Mouse (Mus musculus) forebrain, embryonic 10.5 days (tissue): Measurements from ENCODE around the gene Ppp2r2d. TPM values are rescaled to one million over a fixed set of nuclear protein-coding genes. Genes with fewer than 3 reads are reported as not detected.

Source experiments
- DNase-seq: peaks from one replicate; pipeline ENCODE4 v3.0.0-alpha.2; 2017; ENCODE audit warnings: low spot score; ENCODE audit errors: extremely low spot score
- H3K27ac ChIP-seq: fragments of 300-500 bp; sonication (generic); 2 replicates; pipeline ENCODE4 v1.5.1; 2016; ENCODE audit warnings: mild to moderate bottlenecking
- H3K27me3 ChIP-seq: fragments of 300-500 bp; sonication (generic); 2 replicates; pipeline ENCODE4 v1.6.1; 2016; ENCODE audit warnings: mild to moderate bottlenecking; ENCODE audit not compliant: poor library complexity, severe bottlenecking
- H3K36me3 ChIP-seq: fragments of 300-500 bp; sonication (generic); replicated peaks from 2 replicates; pipeline ENCODE4 v1.6.1; 2016; ENCODE audit warnings: mild to moderate bottlenecking, moderate library complexity
- H3K4me1 ChIP-seq: fragments of 300-500 bp; sonication (generic); 2 replicates; pipeline ENCODE4 v1.6.1; 2016
- H3K4me3 ChIP-seq: fragments of 300-500 bp; sonication (generic); 2 replicates; pipeline ENCODE4 v1.5.1; 2016; ENCODE audit warnings: mild to moderate bottlenecking, moderate library complexity
- H3K9me3 ChIP-seq: fragments of 300-500 bp; sonication (generic); 2 replicates; pipeline ENCODE4 v1.6.1; 2016; ENCODE audit warnings: mild to moderate bottlenecking, moderate library complexity
- WGBS: fragments of 180-500 bp; shearing (Covaris S2); methylation state at CpG from one replicate; pipeline ENCODE4 v1.1.7; 2016; 5-methylcytosine and 5-hydroxymethylcytosine counted together
- polyA plus RNA-seq: library from polyadenylated mRNA; unstranded; fragments of >200 nt; fragmentation: Nextera tagmentation; extraction: Ambion mirVana; gene quantifications from 2 replicates; pipeline ENCODE4 v1.2.1, GENCODE M21; 2016

Gene Ppp2r2d
- polyA plus RNA-seq, 1 experiment from 2014 or later = 44.4 TPM

- no peak for DNase-seq
- Histone ChIP-seq H3K4me3 (peak overlapping the region; percentile 99), H3K27me3 (no peaks in the 10 kb centered on the region), H3K4me1 (peaks cover 54% of the 10 kb centered on the region), H3K9me3 (no peaks in the 10 kb centered on the region), H3K27ac (peak overlapping the region; percentile 97), H3K36me3 (peaks cover 21% of the 10 kb centered on the region)
- WGBS = 54% methylated on average over 8 of the region's 8 CpGs
These were observed 768 bp upstream of the Ppp2r2d start for GRCm38 (mm10) chr7:138845111-138845510.

- H3K4me1 ChIP-seq = peaks cover 50% of the 10 kb centered on the region
- peaks cover 34% of the 10 kb centered on the region for H3K36me3 ChIP-seq
- peak overlapping the region; percentile 99 for H3K4me3 ChIP-seq
- H3K27ac ChIP-seq = peak overlapping the region; percentile 97
- no peaks in the 10 kb centered on the region for H3K27me3 ChIP-seq
- WGBS = under 1% methylated on average over 48 of the region's 61 CpGs
- H3K9me3 ChIP-seq = no peaks in the 10 kb centered on the region
- peak; percentile 58 for DNase-seq
These were observed 668 bp downstream of the Ppp2r2d start for GRCm38 (mm10) chr7:138846502-138846991.

- peaks cover 50% of the 10 kb centered on the region for H3K4me1 ChIP-seq
- no peak for DNase-seq
- peaks cover 43% of the 10 kb centered on the region for H3K36me3 ChIP-seq
- peak overlapping the region; percentile 99 for H3K4me3 ChIP-seq
- H3K9me3 ChIP-seq = no peaks in the 10 kb centered on the region
- H3K27me3 ChIP-seq = no peaks in the 10 kb centered on the region
- WGBS = 53% methylated on average over 13 of the region's 13 CpGs
- peak overlapping the region; percentile 97 for H3K27ac ChIP-seq
These were observed 1.6 kb downstream of the Ppp2r2d start for GRCm38 (mm10) chr7:138847316-138848027.

GRCm38 (mm10) chr7:138848028-138848920 is 2.4 kb downstream of the Ppp2r2d start:
- no peak for DNase-seq
- Histone ChIP-seq H3K27me3 (no peaks in the 10 kb centered on the region), H3K4me3 (peak overlapping the region; percentile 99), H3K9me3 (no peaks in the 10 kb centered on the region), H3K4me1 (peaks cover 49% of the 10 kb centered on the region), H3K27ac (no peak overlapping the region), H3K36me3 (peaks cover 51% of the 10 kb centered on the region)
- 91% methylated on average over 7 of the region's 7 CpGs for WGBS

- no peaks in the 10 kb centered on the region for H3K9me3 ChIP-seq
- no peak for DNase-seq
- peaks cover 32% of the 10 kb centered on the region for H3K4me1 ChIP-seq
- H3K36me3 ChIP-seq = peaks cover 68% of the 10 kb centered on the region
- H3K4me3 ChIP-seq = no peak overlapping the region
- H3K27me3 ChIP-seq = no peaks in the 10 kb centered on the region
- no peak overlapping the region for H3K27ac ChIP-seq
These were observed 4.2 kb downstream of the Ppp2r2d start for GRCm38 (mm10) chr7:138850083-138850482.

- no peak for DNase-seq
- Histone ChIP-seq H3K4me3 (no peak overlapping the region), H3K4me1 (peaks cover 12% of the 10 kb centered on the region), H3K36me3 (peaks cover 87% of the 10 kb centered on the region), H3K27me3 (no peaks in the 10 kb centered on the region), H3K9me3 (no peaks in the 10 kb centered on the region), H3K27ac (no peak overlapping the region)
- WGBS = 97% methylated on average over 4 of the region's 4 CpGs
These were observed 7.6 kb downstream of the Ppp2r2d start for GRCm38 (mm10) chr7:138853417-138854031.

DNA sequence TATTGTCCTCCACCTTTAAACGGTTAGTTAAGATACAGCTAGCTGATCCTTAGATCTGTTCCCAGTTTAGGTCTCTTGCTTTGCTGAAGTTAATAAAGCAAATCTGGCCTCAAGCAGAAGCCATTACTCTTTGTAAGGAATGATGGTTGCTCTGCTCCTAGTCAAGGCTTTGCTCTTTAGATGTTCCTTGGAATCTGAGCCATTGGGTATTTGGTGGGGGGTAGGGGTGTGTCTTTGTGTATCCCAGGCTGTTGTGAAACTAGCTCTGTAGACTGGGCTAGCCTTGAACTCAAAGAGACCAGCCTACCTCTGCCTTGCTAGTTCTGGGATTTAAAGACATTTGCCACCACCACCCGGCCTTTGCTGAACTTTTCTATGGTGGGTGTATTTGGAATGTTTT is 8.3 kb downstream of the Ppp2r2d start:
- Histone ChIP-seq H3K27me3 (no peaks in the 10 kb centered on the region), H3K9me3 (no peaks in the 10 kb centered on the region), H3K4me1 (peaks cover 5% of the 10 kb centered on the region), H3K4me3 (no peak overlapping the region), H3K36me3 (peaks cover 87% of the 10 kb centered on the region), H3K27ac (no peak overlapping the region)
- DNase-seq = no peak
- WGBS = 96% methylated on average over 2 of the region's 2 CpGs

DNA sequence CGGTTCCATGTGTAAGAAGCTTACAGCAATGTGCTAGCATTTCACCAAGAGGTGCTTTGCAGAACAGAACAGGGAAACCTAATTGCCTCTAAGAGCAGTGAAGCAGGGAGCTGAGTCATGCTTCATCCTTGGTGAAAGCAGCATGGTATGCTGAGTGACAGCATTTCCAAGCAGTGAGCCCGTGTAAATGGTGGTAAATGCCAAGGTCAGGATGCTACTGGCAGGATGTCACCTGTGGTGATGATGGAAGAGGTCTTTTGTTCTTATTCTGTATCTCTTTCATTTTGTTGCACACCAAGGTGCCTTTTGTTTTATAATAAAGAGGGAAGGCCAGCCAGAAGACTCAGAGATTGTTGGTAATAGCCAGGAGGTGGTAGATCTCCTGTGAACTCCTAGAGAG is 10.8 kb downstream of the Ppp2r2d start:
- peaks cover 82% of the 10 kb centered on the region for H3K36me3 ChIP-seq
- DNase-seq = no peak

GRCm38 (mm10) chr7:138863950-138864572 is 18.2 kb downstream of the Ppp2r2d start:
- no peak for DNase-seq
- 74% methylated on average over 3 of the region's 3 CpGs for WGBS

More for the DNA sequence above, 10.8 kb downstream of the Ppp2r2d start:
- H3K4me3 ChIP-seq = no peak overlapping the region
- H3K4me1 ChIP-seq = no peaks in the 10 kb centered on the region
- H3K27ac ChIP-seq = no peak overlapping the region
- H3K27me3 ChIP-seq = no peaks in the 10 kb centered on the region
- no peaks in the 10 kb centered on the region for H3K9me3 ChIP-seq
- 82% methylated on average over 2 of the region's 2 CpGs for WGBS

DNA sequence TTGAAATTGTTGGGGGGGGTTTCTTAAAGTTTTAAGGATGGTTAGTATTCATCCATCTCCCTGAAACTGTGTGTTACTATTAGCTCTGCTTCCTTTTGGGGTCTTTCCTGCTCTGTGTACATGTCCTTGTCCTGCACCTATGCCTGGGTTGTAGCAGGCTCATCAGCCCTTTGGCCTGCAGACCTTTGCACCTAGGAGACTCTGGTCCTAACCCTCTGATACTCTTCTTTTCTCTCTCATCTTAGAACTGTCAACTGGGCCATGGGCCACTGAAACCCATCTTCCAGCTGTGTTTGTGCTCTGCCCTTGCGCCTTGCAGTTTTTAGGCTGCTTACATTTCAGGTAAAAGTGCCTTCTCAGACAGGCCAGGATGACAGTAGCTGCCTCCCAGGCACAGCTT is 18.9 kb downstream of the Ppp2r2d start:
- H3K9me3 ChIP-seq = no peaks in the 10 kb centered on the region
- no peak overlapping the region for H3K4me3 ChIP-seq
- no peak for DNase-seq
- H3K36me3 ChIP-seq = peaks cover 57% of the 10 kb centered on the region
- H3K27ac ChIP-seq = no peak overlapping the region
- H3K27me3 ChIP-seq = no peaks in the 10 kb centered on the region
- H3K4me1 ChIP-seq = 0 out of 2 replicates have a peak, but pooled peaks cover 6% of the 10 kb centered on the region
- 93% methylated on average over 1 of the region's 1 CpGs for WGBS

More at GRCm38 (mm10) chr7:138863950-138864572, 18.2 kb downstream of the Ppp2r2d start:
- Histone ChIP-seq H3K4me3 (no peak overlapping the region), H3K9me3 (no peaks in the 10 kb centered on the region), H3K27me3 (no peaks in the 10 kb centered on the region), H3K36me3 (peaks cover 54% of the 10 kb centered on the region), H3K4me1 (0 out of 2 replicates have a peak, but pooled peaks cover 6% of the 10 kb centered on the region), H3K27ac (no peak overlapping the region)

DNA sequence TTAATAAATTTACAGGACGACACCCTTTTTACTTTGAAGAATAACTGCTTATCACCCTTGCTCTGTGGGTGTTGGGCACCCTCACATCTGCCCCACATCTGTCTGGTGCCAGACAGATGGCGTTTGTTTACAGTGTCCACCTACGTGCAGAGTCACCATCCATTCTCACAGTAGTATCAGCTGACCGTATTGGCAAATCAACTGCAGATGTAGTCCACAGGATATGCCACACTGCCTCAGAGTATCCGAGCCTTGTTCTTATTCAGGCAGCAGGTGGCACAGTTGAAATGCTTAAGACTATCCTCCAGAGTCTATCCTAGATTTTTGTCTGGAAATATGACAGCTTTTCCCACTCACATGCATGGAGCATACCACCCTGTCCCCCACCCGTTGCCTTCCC is 21.4 kb downstream of the Ppp2r2d start:
- no peak overlapping the region for H3K27ac ChIP-seq
- peaks cover 62% of the 10 kb centered on the region for H3K36me3 ChIP-seq
- DNase-seq = no peak
- H3K4me1 ChIP-seq = 0 out of 2 replicates have a peak, but pooled peaks cover 6% of the 10 kb centered on the region
- H3K4me3 ChIP-seq = no peak overlapping the region
- no peaks in the 10 kb centered on the region for H3K27me3 ChIP-seq
- no peaks in the 10 kb centered on the region for H3K9me3 ChIP-seq
- 77% methylated on average over 6 of the region's 6 CpGs for WGBS

DNA sequence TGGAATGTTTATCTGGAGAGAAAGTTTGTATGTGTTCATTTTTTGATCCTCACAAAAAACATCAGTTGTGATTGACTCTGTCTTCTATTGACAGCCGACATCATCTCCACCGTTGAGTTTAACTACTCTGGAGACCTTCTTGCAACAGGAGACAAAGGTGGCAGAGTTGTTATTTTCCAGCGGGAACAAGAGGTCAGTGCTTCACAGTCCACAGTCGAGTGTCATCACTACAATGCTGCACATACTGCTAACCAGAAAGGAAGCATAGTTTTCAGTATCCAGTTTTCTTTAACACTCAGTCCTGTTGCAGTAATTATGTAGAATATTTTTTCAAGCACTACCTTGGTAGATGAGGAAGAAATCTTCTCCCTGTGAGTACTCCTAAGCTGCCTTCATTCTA is 22.4 kb downstream of the Ppp2r2d start:
- 90% methylated on average over 4 of the region's 4 CpGs for WGBS
- Histone ChIP-seq H3K27ac (no peak overlapping the region), H3K4me3 (no peak overlapping the region), H3K9me3 (no peaks in the 10 kb centered on the region), H3K36me3 (peaks cover 69% of the 10 kb centered on the region), H3K4me1 (0 out of 2 replicates have a peak, but pooled peaks cover 5% of the 10 kb centered on the region), H3K27me3 (no peaks in the 10 kb centered on the region)
- DNase-seq = no peak
